Mouse (Mus musculus) cerebellum, adult 8-10 months (tissue): ENCODE data around the gene Cnih1.
A peak's percentile ranks its signal among the peaks of the same experiment; 100 is the strongest.
"Not testable (repeated sequence)": the region's sequence is repeated elsewhere in the genome, so short reads cannot be mapped to it uniquely, and the experiment has no call there.

Source experiments
- DNase-seq: peaks from one replicate; pipeline ENCODE4 v3.0.0; 2022

Gene Cnih1

DNA sequence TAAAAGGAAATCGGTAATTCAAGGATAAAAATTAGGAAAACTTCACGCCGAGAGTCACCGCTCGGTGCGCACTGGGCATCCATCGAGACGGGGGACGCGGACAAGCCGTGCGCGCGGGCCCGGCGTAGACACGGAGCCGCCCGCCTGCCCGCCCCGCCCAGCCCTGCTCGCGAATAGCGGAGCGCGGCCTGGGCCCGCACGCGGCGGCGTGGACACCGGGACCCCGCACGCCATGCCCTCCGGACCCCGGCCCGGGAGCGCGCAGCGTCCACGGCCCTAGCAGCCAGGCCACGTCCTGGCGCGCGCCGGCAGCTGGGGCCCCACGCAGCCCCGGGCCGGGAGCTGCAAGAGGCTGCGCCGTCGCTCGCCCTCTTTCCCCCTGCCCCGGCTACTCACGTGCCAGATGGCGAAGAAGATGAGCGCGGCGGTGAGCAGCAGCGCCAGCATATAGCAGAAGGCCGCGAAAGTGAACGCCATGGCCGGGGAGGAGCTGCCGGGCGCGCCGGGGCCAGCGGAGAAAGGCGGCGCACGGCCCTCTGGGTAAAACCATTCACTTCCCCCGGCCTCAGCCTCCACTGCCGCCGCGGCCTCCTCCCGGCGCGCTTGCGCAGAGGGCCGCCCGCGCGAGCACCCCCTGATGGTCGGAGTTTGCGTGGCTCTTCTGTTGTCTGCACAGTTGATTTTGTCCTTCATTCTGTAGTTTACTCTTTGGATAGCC, at the start of gene Cnih1:
Gene Cnih1 (minus strand): TSS at position 625 of the 718 bp plus-strand sequence.
- DNase-seq: peak; percentile 91

- DNase-seq: peak; percentile 21
Measured at GRCm38 (mm10) chr14:46832354-46833272, 44.4 kb upstream of the Cnih1 start.

DNA sequence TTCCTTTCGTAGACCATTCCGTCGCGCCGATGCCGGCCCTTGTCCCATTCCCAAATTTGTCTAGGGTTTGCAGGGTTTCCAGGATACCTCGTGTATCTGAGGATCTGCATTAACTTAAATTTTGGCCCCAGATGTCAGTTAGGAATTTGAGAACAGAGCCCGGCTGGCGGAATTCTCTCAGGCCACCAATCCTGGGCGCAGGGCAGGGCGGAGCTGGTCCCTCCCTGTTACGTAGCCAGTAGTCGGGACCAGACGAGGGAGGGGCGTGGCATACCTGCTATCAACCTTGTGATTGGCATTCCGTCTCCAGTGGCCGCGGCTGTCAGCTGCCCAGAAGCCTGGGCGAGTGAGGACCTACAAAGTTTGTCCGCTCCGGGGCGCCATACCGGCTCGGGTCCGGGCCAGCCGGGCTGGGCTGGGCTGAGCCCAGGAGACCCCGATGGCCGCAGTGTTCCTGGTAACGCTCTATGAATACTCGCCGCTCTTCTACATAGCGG, 43.7 kb upstream of the Cnih1 start, which contains the start of gene Cgrrf1:
Gene Cgrrf1 (plus strand): TSS at position 289 of the 497 bp plus-strand sequence.
- peak; percentile 96 for DNase-seq

GRCm38 (mm10) chr14:46831295-46831694, 43.1 kb upstream of the Cnih1 start:
- DNase-seq: no peak

GRCm38 (mm10) chr14:46827430-46827829, 39.2 kb upstream of the Cnih1 start:
- no peak for DNase-seq

- no peak for DNase-seq
Measured at GRCm38 (mm10) chr14:46823996-46824395, 35.8 kb upstream of the Cnih1 start.

- DNase-seq: peak; percentile 96
Measured at GRCm38 (mm10) chr14:46821873-46822716, 33.9 kb upstream of the Cnih1 start, which contains the start of gene Gmfb. Gmfb (minus strand) TSS chr14:46822242.

GRCm38 (mm10) chr14:46821271-46821872, 33.2 kb upstream of the Cnih1 start:
- DNase-seq: peak; percentile 32

DNA sequence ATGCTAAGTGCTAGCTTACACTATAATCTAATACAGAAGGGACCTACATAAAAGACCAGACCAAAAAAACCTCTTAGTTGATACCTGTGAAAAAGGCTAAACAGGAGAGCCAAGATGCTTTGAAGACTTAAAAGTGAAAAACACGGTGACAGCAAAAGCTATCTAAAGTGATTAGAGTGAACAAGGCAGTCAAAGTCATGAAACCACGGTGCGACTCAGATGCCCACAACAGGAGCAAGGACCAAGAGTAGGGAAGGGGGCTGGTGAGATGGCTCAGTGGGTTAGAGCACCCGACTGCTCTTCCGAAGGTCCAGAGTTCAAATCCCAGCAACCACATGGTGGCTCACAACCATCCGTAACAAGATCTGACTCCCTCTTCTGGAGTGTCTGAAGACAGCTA, 31.8 kb upstream of the Cnih1 start:
- not testable (repeated sequence) for DNase-seq

DNA sequence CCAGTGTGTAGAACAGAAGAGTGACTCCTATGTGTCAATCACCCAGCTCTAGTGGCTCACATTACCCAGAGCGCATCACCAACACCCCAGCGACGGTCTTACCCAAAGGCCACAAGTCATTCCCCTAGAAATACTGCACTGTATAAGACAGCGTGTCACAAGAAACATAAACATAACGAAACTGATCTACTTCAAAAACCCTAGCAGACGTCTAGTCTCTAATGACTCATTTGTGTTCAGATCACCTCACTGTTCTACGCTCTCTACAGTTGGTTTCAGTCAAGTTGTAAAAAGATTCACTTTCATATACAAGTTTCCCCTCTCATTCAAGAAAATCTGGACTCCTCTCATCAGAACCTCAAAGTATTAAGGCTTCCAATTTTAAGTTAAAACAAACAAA, 30.5 kb upstream of the Cnih1 start:
- no peak for DNase-seq

- DNase-seq: no peak
Measured at GRCm38 (mm10) chr14:46816916-46817622, 28.9 kb upstream of the Cnih1 start.

GRCm38 (mm10) chr14:46815640-46816039, 27.4 kb upstream of the Cnih1 start:
- no peak for DNase-seq

DNA sequence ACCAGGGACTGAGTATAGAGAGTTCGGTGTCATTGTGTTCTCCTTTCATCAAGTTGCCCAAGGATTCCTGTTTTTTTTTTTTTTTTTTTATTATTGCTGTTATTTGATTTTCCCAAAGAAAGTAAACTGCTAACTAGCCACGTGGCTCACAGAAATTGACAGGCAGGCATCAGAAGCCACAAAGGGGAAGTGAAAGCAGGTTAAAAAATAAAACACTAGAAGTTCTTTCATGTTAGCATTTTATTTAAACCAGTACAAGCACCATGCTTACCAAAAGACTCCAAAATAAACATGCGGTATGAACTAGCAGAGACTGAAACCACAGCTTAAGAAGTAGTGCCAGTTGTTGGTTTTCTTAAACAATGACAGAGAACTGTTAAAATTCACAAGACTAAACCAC, 19.7 kb upstream of the Cnih1 start:
- DNase-seq: no peak

- DNase-seq: no peak
Measured at GRCm38 (mm10) chr14:46806186-46806585, 18.0 kb upstream of the Cnih1 start.

- DNase-seq: no peak
Measured at GRCm38 (mm10) chr14:46803791-46804190, 15.6 kb upstream of the Cnih1 start.

DNA sequence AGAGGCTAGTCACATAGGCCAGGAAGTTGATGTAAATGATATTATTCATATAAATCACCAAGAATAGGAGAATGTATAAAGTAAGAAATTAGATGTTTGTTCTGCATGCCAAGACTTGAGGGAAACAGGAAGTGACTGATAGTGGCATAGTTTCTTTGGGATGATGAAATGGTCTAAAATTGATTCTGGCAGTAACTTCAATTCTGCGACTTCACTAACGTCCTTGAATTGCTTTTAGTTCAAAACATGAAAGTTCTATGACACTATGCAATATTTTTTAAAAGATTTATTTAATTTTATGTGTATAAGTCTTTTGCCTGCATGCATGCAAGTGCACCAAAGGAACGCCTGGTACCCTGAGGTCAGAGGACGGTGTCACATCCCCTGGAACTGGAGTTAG, 15.0 kb upstream of the Cnih1 start:
- no peak for DNase-seq

DNA sequence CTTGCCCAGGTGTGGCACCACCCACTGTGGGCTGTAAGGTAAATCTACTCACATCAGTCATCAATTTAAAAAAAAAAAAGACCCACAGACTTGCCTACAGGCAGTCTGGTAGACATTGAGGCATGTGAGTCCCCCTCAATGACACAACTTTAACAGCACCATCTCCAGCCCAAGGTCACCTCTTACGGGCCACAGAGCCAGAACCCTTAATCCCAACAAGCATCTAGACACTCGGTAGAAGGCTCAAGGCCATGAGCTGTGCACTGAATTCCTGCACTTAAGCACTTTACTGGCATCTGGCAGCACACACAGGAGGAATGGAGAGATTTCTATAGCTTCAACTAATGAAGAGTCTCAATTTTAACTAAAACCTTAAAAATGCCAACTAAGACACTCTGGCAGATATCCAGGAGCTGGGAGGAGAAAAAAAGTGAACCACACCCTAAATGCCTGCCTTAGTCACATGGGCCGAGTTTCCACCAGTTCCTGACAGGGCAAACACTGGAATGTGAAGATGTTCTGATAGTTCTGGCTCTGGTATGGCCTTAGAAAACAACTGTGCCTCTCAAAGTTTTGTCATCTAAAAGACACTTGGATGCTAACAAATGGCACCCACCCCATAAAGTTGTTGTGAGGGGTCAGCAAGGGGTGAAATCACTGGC, 12.6 kb upstream of the Cnih1 start:
- no peak for DNase-seq

DNA sequence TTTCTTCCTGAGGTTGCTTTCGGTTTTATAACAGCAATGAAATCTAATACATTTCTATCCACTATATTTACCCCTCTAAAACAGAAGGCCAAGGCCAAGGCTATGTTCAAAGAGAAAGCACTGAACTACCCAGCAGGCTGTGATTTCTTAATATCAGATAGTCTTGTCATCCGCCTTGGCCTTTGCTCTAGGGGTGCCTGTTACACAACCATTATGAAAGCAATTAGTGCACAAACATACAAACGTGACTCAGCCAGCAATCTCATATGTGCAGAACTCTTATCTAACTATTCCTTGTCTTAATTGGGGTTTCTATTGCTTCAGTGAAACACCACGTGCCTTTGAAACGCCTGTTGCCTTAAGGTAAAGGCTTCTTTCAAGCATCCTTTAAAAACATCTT, 5.9 kb upstream of the Cnih1 start:
- DNase-seq: no peak

DNA sequence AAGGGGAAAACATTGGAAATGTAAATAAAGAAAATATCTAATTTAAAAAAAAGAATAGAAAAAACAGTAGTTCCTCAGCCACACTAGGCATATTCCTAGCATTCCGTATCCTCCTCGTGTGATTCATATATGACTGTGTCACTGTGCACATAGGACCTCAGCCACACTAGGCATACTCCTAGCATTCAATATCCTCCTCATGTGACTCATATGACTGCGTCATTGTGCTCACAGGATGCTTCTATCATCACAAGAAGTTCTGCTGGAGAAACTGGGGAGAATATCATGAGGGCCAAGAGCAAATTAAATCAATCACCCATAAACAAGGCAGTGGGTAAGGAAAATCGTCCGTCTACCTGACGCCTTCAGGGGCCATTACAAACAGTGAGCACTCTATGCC, 2.5 kb upstream of the Cnih1 start:
- no peak for DNase-seq

DNA sequence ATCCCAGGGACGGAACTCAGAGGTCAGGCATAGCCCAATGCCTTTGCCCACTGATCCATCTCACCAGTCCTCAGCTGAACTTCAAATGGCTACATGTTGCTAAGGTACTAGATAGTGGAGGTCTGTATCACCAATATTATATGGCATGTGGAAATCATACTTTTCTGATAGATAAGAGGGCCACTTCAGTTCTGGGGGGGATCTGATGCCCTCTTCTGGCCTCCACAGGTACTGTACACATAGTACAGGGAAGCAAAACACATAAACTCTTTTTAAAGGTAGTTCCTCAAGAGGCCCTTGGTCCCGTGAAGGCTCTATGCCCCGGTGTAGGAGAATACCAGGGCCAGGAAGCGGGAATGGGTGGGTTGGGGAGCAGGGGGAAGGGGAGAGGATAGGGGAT, 2.1 kb upstream of the Cnih1 start:
- no peak for DNase-seq

DNA sequence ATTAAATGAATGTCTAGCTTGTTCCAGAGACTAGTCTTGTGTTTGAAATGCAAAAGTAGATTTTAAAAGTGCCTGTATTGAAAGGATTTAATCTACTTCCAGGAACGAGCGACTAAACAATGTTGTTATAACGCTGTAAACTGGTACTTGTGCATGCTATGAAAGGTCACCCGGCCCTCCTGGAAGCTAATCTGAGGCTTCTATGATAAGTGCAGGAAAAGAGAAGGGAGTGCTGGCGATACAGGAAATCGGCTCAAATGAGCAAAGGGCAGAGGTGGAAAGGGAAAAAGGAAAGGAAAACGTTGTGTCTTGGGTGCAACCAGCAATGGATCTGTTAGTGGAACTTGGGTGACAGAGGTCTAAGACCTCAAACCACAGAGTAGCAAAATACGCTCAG, 292 bp upstream of the Cnih1 start:
- DNase-seq: no peak
